Mouse (Mus musculus): ENCODE results near the gene Pdzd4. TPM values are rescaled to one million over a fixed set of nuclear protein-coding genes. Genes with fewer than 3 reads are reported as not detected.

The Pdzd4 gene
- total and polyA plus RNA-seq, 3 experiments, result 0.32 to 1.1 (median 0.72) TPM

GRCm38 (mm10) chrX:73756334-73757140, 68.2 kb downstream of the Pdzd4 start, which contains the start of gene Plxnb3:
Plxnb3 (plus strand) TSS chrX:73757090.
- dilution Hi-C loops (cut with MboI; ENCODE audit: extremely low pct_ligation_motif_present, extremely low pct_unique_long_range_greater_than_20kb, low sequenced_read_pairs) (no loop called here), in situ Hi-C loops (cut with MboI; ENCODE audit: low pct_ligation_motif_present, low pct_unique_long_range_greater_than_20kb, low sequenced_read_pairs) (no loop called here)
- no peak within 1 kb of the TSS for H3K4me2 ChIP-seq (ENCODE audit: insufficient read depth, low read depth, poor library complexity, severe bottlenecking)
- H3K4me1 ChIP-seq (ENCODE audit: control insufficient read depth in 1 of 2, insufficient read depth in 2 of 2), result no peaks in the 10 kb centered on the region
- no peak within 1 kb of the TSS for H3K4me3 ChIP-seq (replicated peaks in 1 of 3; ENCODE audit: low read depth in 2 of 3, low read length in 2 of 3, poor library complexity in 1 of 3)
- H3K79me2 ChIP-seq (replicated peaks; ENCODE audit: control insufficient read depth, extremely low read depth, insufficient read depth, poor library complexity, severe bottlenecking), result no peaks in the 10 kb centered on the region
- H3K9me3 ChIP-seq (replicated peaks; ENCODE audit: low read length), result no peaks in the 10 kb centered on the region
- no peaks in the 10 kb centered on the region for H3K27me3 ChIP-seq (replicated peaks)
- DNase-seq (ENCODE audit: extremely low read depth), result no peak
- no peaks in the 10 kb centered on the region for H3K36me3 ChIP-seq (replicated peaks in 1 of 2; ENCODE audit: control insufficient read depth in 1 of 2, insufficient read depth in 1 of 2, low read length in 1 of 2)
- no peak within 1 kb of the TSS for H3K9ac ChIP-seq (ENCODE audit: insufficient read depth, low read depth)
- TF ChIP-seq NRF1 (IDR thresholded peaks at IDR 0.05; ENCODE audit: low read depth, low read length), result no peak
- TF ChIP-seq USF1 (IDR thresholded peaks at IDR 0.05; ENCODE audit: low read depth, low read length), result no peak
- no peak for TF ChIP-seq JUND (conservative IDR thresholded peaks at IDR 0.05; ENCODE audit: low read depth, low read length)
- TF ChIP-seq RCOR1 (conservative IDR thresholded peaks at IDR 0.05; ENCODE audit: low read depth, low read length), result no peak
- no peak for TF ChIP-seq CHD2 (IDR thresholded peaks at IDR 0.05; ENCODE audit: low read length)
- no peak for TF ChIP-seq IRF4 (IDR thresholded peaks at IDR 0.05; ENCODE audit: low read depth, low read length)
- TF ChIP-seq RAD21 (IDR thresholded peaks at IDR 0.05; ENCODE audit: low read depth, low read length), result no peak
- no peak for TF ChIP-seq MXI1 (IDR thresholded peaks at IDR 0.05; ENCODE audit: low read depth, low read length)
- no peak for TF ChIP-seq MYC (IDR thresholded peaks at IDR 0.05; ENCODE audit: low read depth, low read length)
- no peak for TF ChIP-seq TBP (conservative IDR thresholded peaks at IDR 0.05; ENCODE audit: low read depth, low read length)
- no peak for TF ChIP-seq ZNF384 (IDR thresholded peaks at IDR 0.05; ENCODE audit: low read depth, low read length)
- no peak for TF ChIP-seq MEF2A (IDR thresholded peaks at IDR 0.05; ENCODE audit: borderline replicate concordance, low read depth, low read length)
- no peak for TF ChIP-seq MAFK (IDR thresholded peaks at IDR 0.05; ENCODE audit: insufficient replicate concordance, low read length)
- TF ChIP-seq JUN (IDR thresholded peaks at IDR 0.05; ENCODE audit: insufficient read depth, low read depth, low read length), result no peak
- H3K27ac ChIP-seq (ENCODE audit: insufficient read depth, low read depth), result no peak within 1 kb of the TSS

GRCm38 (mm10) chrX:73748977-73749376, 75.8 kb downstream of the Pdzd4 start:
- dilution Hi-C loops (cut with MboI; ENCODE audit: extremely low pct_ligation_motif_present, extremely low pct_unique_long_range_greater_than_20kb, low sequenced_read_pairs), result no loop called here
- TF ChIP-seq POLR2AphosphoS2 (IDR thresholded peaks at IDR 0.05; ENCODE audit: low read depth, low read length) (no peak), RAD21 (IDR thresholded peaks at IDR 0.05; ENCODE audit: low read depth, low read length) (peak; percentile 39), EP300 (IDR thresholded peaks at IDR 0.05; ENCODE audit: low read length) (no peak), JUN (IDR thresholded peaks at IDR 0.05; ENCODE audit: insufficient read depth, low read depth, low read length) (no peak), ZNF384 (IDR thresholded peaks at IDR 0.05; ENCODE audit: low read depth, low read length) (no peak), CTCF (conservative IDR thresholded peaks at IDR 0.05 in 1 of 2, IDR thresholded peaks at IDR 0.05 in 1 of 2; ENCODE audit: low read depth in 2 of 2, low read length in 2 of 2) (peak in 1 of 2 experiments; percentile 50; a peak in 2 of 4 replicates), ZMIZ1 (IDR thresholded peaks at IDR 0.05; ENCODE audit: low read depth, low read length) (no peak), MEF2A (IDR thresholded peaks at IDR 0.05; ENCODE audit: borderline replicate concordance, low read depth, low read length) (no peak), SMC3 (IDR thresholded peaks at IDR 0.05; ENCODE audit: low read depth, low read length) (peak; percentile 37)
- no peak overlapping the region for H3K4me2 ChIP-seq (ENCODE audit: insufficient read depth, low read depth, poor library complexity, severe bottlenecking)
- H3K4me1 ChIP-seq (ENCODE audit: control insufficient read depth in 1 of 2, insufficient read depth in 2 of 2), result no peaks in the 10 kb centered on the region
- H3K9ac ChIP-seq (ENCODE audit: insufficient read depth, low read depth), result no peak overlapping the region
- H3K27ac ChIP-seq (ENCODE audit: insufficient read depth, low read depth), result no peak overlapping the region
- no peaks in the 10 kb centered on the region for H3K79me2 ChIP-seq (replicated peaks; ENCODE audit: control insufficient read depth, extremely low read depth, insufficient read depth, poor library complexity, severe bottlenecking)
- H3K4me3 ChIP-seq (replicated peaks in 1 of 3; ENCODE audit: low read depth in 2 of 3, low read length in 2 of 3, poor library complexity in 1 of 3), result no peak overlapping the region
- H3K9me3 ChIP-seq (replicated peaks; ENCODE audit: low read length), result no peaks in the 10 kb centered on the region
- no peak for DNase-seq (ENCODE audit: extremely low read depth)
- no peaks in the 10 kb centered on the region for H3K36me3 ChIP-seq (replicated peaks in 1 of 2; ENCODE audit: control insufficient read depth in 1 of 2, insufficient read depth in 1 of 2, low read length in 1 of 2)
- in situ Hi-C loops (cut with MboI; ENCODE audit: low pct_ligation_motif_present, low pct_unique_long_range_greater_than_20kb, low sequenced_read_pairs), result no loop called here
- H3K27me3 ChIP-seq (replicated peaks), result no peaks in the 10 kb centered on the region

Data from CH12.LX (cell line).